Mouse (Mus musculus): ENCODE data around the gene Slc17a5. TPM values are rescaled to one million over a fixed set of nuclear protein-coding genes. Genes with fewer than 3 reads are reported as not detected.

Gene Slc17a5
- polyA plus RNA-seq, 1 experiment from 2014 or later = 10.0 TPM

Other genes with a start within 250 kb of the Slc17a5 start
- not detected in 2 replicates for gene Gsta2, start 232.3 kb downstream of the Slc17a5 start, polyA plus RNA-seq (2016; fragmentation: Nextera tagmentation; extraction: Ambion mirVana)
- gene Dppa5a, start 219.9 kb downstream of the Slc17a5 start, polyA plus RNA-seq (2016; fragmentation: Nextera tagmentation; extraction: Ambion mirVana) = 0.37 and 0.54 TPM in 2 replicates
- gene Ooep, start 209.3 kb downstream of the Slc17a5 start, polyA plus RNA-seq (2016; fragmentation: Nextera tagmentation; extraction: Ambion mirVana) = 1.6 and 2.8 TPM in 2 replicates
- 0.10 and 0.21 TPM in 2 replicates for gene Ddx43, start 192.3 kb downstream of the Slc17a5 start, polyA plus RNA-seq (2016; fragmentation: Nextera tagmentation; extraction: Ambion mirVana)
- gene Cgas, start 144.8 kb downstream of the Slc17a5 start, polyA plus RNA-seq (2016; fragmentation: Nextera tagmentation; extraction: Ambion mirVana) = 0.20 and 0.46 TPM in 2 replicates
- gene Mto1, start 139.8 kb downstream of the Slc17a5 start, polyA plus RNA-seq (2016; fragmentation: Nextera tagmentation; extraction: Ambion mirVana) = 22.6 and 25.1 TPM in 2 replicates
- 0.55 and 0.68 TPM in 2 replicates for gene Gm17324, start 139.3 kb downstream of the Slc17a5 start, polyA plus RNA-seq (2016; fragmentation: Nextera tagmentation; extraction: Ambion mirVana)
- 3,168 and 3,706 TPM in 2 replicates for gene Eef1a1, start 98.9 kb downstream of the Slc17a5 start, polyA plus RNA-seq (2016; fragmentation: Nextera tagmentation; extraction: Ambion mirVana)
- gene Cd109, start 27.5 kb upstream of the Slc17a5 start, polyA plus RNA-seq (2016; fragmentation: Nextera tagmentation; extraction: Ambion mirVana) = 3.7 and 4.6 TPM in 2 replicates